Mouse (Mus musculus): ENCODE measurements around the gene Dynll2. TPM values are rescaled to one million over a fixed set of nuclear protein-coding genes. Genes with fewer than 3 reads are reported as not detected.

The Dynll2 gene
- total RNA-seq (2023; ENCODE audit: inconsistent age), result 11.6 to 12.9 TPM (median 12.7 TPM) in 4 replicates

GRCm38 (mm10) chr11:87986831-87987793 is at the start of gene Dynll2:
Dynll2 (minus strand) TSS chr11:87987533.

Other genes with a start within 250 kb of the Dynll2 start
- gene Supt4a, start 250.0 kb downstream of the Dynll2 start, total RNA-seq (2023; ENCODE audit: inconsistent age), result 126 to 136 TPM (median 129 TPM) in 4 replicates
- 11.4 to 15.4 TPM (median 12.7 TPM) in 4 replicates for gene Tspoap1, start 227.0 kb downstream of the Dynll2 start, total RNA-seq (2023; ENCODE audit: inconsistent age)
- gene Mpo, start 194.0 kb downstream of the Dynll2 start, total RNA-seq (2023; ENCODE audit: inconsistent age), result 0.26 to 1.4 TPM (median 0.44 TPM) in 4 replicates
- not detected in 4 replicates for gene Lpo, start 159.2 kb downstream of the Dynll2 start, total RNA-seq (2023; ENCODE audit: inconsistent age)
- 15.7 to 17.9 TPM (median 16.7 TPM) in 4 replicates for gene Mks1, start 134.3 kb downstream of the Dynll2 start, total RNA-seq (2023; ENCODE audit: inconsistent age)
- 0.29 TPM in 1 of 4 replicates, not detected in the others for gene Epx, start 112.0 kb downstream of the Dynll2 start, total RNA-seq (2023; ENCODE audit: inconsistent age)
- not detected in 4 replicates for gene Olfr462, start 95.3 kb downstream of the Dynll2 start, total RNA-seq (2023; ENCODE audit: inconsistent age)
- gene Olfr463, start 90.1 kb downstream of the Dynll2 start, total RNA-seq (2023; ENCODE audit: inconsistent age), result not detected in 4 replicates
- gene Olfr464, start 66.6 kb downstream of the Dynll2 start, total RNA-seq (2023; ENCODE audit: inconsistent age), result not detected in 4 replicates
- 369 to 392 TPM (median 383 TPM) in 4 replicates for gene Srsf1, start 59.8 kb upstream of the Dynll2 start, total RNA-seq (2023; ENCODE audit: inconsistent age)
- gene Vezf1, start 80.7 kb upstream of the Dynll2 start, total RNA-seq (2023; ENCODE audit: inconsistent age), result 63.2 to 75.5 TPM (median 69.9 TPM) in 4 replicates
- 6.3 to 9.9 TPM (median 7.8 TPM) in 4 replicates for gene Cuedc1, start 110.5 kb upstream of the Dynll2 start, total RNA-seq (2023; ENCODE audit: inconsistent age)
- 64.3 to 81.3 TPM (median 67.2 TPM) in 4 replicates for gene Mrps23, start 216.9 kb upstream of the Dynll2 start, total RNA-seq (2023; ENCODE audit: inconsistent age)

Measured in B cell, adult (primary cell).